Mouse (Mus musculus) lung, postnatal 0 days (tissue): Measurements from ENCODE around the gene Ak6. TPM values are rescaled to one million over a fixed set of nuclear protein-coding genes. Genes with fewer than 3 reads are reported as not detected.
A peak's percentile ranks its signal among the peaks of the same experiment; 100 is the strongest.

Source experiments
- ATAC-seq: fragments of 200-750 bp; cut with Nextera tagmentation; 2 replicates; pipeline ENCODE4 v1.8.0; 2017; ENCODE audit warnings: moderate library complexity
- DNase-seq: peaks from one replicate; pipeline ENCODE4 v3.0.0-alpha.2; 2016; ENCODE audit warnings: low spot score
- H3K27ac ChIP-seq: fragments of 300-500 bp; sonication (generic); 2 replicates; pipeline ENCODE4 v1.5.1; 2014; ENCODE audit warnings: antibody characterized with exemption, mild to moderate bottlenecking, low read length, mixed read lengths
- H3K27me3 ChIP-seq: fragments of 300-500 bp; sonication (generic); replicated peaks from 2 replicates; pipeline ENCODE4 v1.6.1; 2014; ENCODE audit warnings: low read length, mixed read lengths; ENCODE audit not compliant: insufficient read depth
- H3K36me3 ChIP-seq: fragments of 300-500 bp; sonication (generic); 2 replicates; pipeline ENCODE4 v1.6.1; 2014; ENCODE audit warnings: low read length, mixed read lengths; ENCODE audit not compliant: insufficient read depth
- H3K4me1 ChIP-seq: fragments of 300-500 bp; sonication (generic); 2 replicates; pipeline ENCODE4 v1.6.1; 2014; ENCODE audit warnings: antibody characterized with exemption, low read depth, low read length, mixed read lengths; ENCODE audit not compliant: insufficient read depth
- H3K4me2 ChIP-seq: fragments of 300-500 bp; sonication (generic); replicated peaks from 2 replicates; pipeline ENCODE4 v1.6.1; 2014; ENCODE audit warnings: low read depth, mild to moderate bottlenecking, low read length, moderate library complexity, mixed read lengths
- H3K4me3 ChIP-seq: fragments of 300-500 bp; sonication (generic); 2 replicates; pipeline ENCODE4 v1.5.1; 2014; ENCODE audit warnings: low read depth, low read length
- H3K9ac ChIP-seq: fragments of 300-500 bp; sonication (generic); replicated peaks from 2 replicates; pipeline ENCODE4 v1.6.1; 2014; ENCODE audit warnings: low read depth, mild to moderate bottlenecking
- H3K9me3 ChIP-seq: fragments of 300-500 bp; sonication (generic); 2 replicates; pipeline ENCODE4 v1.6.1; 2016; ENCODE audit warnings: low read length, mixed read lengths
- CTCF ChIP-seq: IDR thresholded peaks from 2 replicates; pipeline ENCODE4 v1.5.1; 2016; ENCODE audit warnings: antibody characterized with exemption, mild to moderate bottlenecking
- EP300 ChIP-seq: IDR thresholded peaks from 2 replicates; pipeline ENCODE4 v1.6.1; 2016; ENCODE audit warnings: antibody characterized with exemption, mild to moderate bottlenecking, control low read depth
- WGBS: fragments of 180-500 bp; shearing (Covaris S2); extraction: QIAGEN DNeasy Blood & Tissue Kit; methylation state at CpG from one replicate; pipeline ENCODE4 v1.1.7; 2014; 5-methylcytosine and 5-hydroxymethylcytosine counted together
- polyA plus RNA-seq: library from polyadenylated mRNA; unstranded; fragments of >200 nt; fragmentation: Nextera tagmentation; extraction: Ambion mirVana; gene quantifications from 2 replicates; pipeline ENCODE4 v1.2.1, GENCODE M21; 2015

Ak6 gene
- polyA plus RNA-seq, 1 experiment from 2014 or later = 136 TPM

DNA sequence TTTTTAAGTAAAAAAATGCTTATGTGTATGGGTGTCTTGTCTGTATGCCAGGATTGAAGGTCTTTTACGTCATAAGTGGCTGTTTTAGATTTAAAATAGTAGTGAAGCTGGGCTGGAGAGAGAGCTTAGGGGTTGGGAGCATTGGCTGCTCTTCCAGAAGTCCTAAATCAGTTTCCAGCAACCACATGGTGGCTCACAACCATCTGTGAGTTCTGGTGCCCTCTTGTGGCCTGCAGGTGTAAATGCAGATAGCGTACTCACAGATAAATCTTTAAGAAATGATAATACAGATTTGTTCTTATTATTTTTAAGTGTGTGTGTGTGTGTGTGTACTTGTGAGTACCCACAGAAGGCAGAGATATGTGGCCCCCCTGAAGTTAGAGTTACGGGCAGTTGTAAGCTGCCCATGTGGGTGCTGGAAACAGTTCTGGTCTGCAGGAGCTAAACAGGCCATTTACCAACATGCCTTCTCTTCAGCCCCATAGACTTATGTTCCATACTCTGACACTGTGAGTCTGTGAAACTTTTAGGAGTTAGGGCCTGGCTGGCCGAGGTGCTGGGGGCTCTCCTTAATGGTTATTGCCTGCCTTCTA is 9.2 kb downstream of the Ak6 start:
- no peaks in the 10 kb centered on the region for H3K27me3 ChIP-seq
- no peak overlapping the region for H3K4me2 ChIP-seq
- 37% methylated on average over 4 of the region's 4 CpGs for WGBS
- TF ChIP-seq EP300 (no peak), CTCF (peak; percentile 96)
- no peak overlapping the region for H3K4me3 ChIP-seq
- H3K27ac ChIP-seq = no peak overlapping the region
- peak; percentile 80 for DNase-seq
- ATAC-seq = 0 out of 2 replicates have a peak, but pooled peaks have one; percentile 25
- no peaks in the 10 kb centered on the region for H3K9me3 ChIP-seq
- no peak overlapping the region for H3K9ac ChIP-seq
- H3K4me1 ChIP-seq = no peaks in the 10 kb centered on the region
- no peaks in the 10 kb centered on the region for H3K36me3 ChIP-seq

- under 1% methylated on average over 44 of the region's 44 CpGs for WGBS
- H3K4me3 ChIP-seq = peak within 1 kb of the TSS; percentile 69
- peaks cover 5% of the 10 kb centered on the region; the same call in 1 of the 2 replicates for H3K4me1 ChIP-seq
- ATAC-seq = peak; percentile 71
- 0 out of 2 replicates have a peak, but pooled peaks have one; percentile 10 for TF ChIP-seq CTCF
- no peak for TF ChIP-seq EP300
- no peaks in the 10 kb centered on the region for H3K9me3 ChIP-seq
- no peaks in the 10 kb centered on the region for H3K36me3 ChIP-seq
- peak within 1 kb of the TSS; percentile 54 for H3K9ac ChIP-seq
- peak within 1 kb of the TSS; percentile 81 for H3K27ac ChIP-seq
- H3K27me3 ChIP-seq = no peaks in the 10 kb centered on the region
- DNase-seq = peak; percentile 50
- peak within 1 kb of the TSS; percentile 71 for H3K4me2 ChIP-seq
Measured at GRCm38 (mm10) chr13:100669291-100670022, 18.7 kb downstream of the Ak6 start, which contains the start of gene Ccdc125. Gene Ccdc125, plus strand, starts transcription at chr13:100669717.

DNA sequence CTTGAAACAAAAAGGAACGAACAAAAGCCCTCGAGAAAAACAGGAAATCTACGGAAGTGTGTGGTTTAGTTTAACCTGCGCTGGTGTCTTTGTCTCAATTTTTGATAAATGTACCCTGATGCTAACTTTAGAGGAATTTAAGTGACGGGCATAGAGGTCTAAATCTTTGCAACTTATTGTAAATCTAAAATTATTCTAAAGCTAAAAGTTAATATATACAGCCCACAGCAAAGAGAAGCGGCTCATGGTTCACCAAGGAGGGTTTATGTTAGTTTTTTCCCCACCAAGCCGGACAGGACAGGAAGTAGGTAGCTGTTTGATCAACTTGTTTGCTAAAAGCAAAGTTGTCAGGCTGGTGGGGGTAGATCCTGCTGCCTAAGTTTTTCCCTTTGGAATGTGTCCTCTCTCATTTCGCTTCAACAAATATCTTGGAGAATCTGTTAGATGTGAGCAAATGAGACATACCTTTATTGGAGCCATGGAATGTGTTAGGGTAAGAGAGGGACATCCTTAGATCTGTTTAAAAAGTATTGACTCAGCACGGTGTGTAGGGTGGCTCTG is 19.5 kb downstream of the Ak6 start:
- 21% methylated on average over 9 of the region's 9 CpGs for WGBS
- Histone ChIP-seq H3K27ac (peak overlapping the region; percentile 81; the same call in 1 of the 2 replicates), H3K9ac (peak overlapping the region; percentile 54; the same call in 1 of the 2 replicates), H3K4me1 (peaks cover 5% of the 10 kb centered on the region; the same call in 1 of the 2 replicates), H3K4me3 (peak overlapping the region; percentile 69), H3K9me3 (no peaks in the 10 kb centered on the region), H3K36me3 (no peaks in the 10 kb centered on the region), H3K4me2 (peak overlapping the region; percentile 71), H3K27me3 (no peaks in the 10 kb centered on the region)
- DNase-seq (peak; percentile 40), ATAC-seq (no peak)
- no peak for TF ChIP-seq CTCF
- no peak for TF ChIP-seq EP300

GRCm38 (mm10) chr13:100675936-100676635 is 25.3 kb downstream of the Ak6 start:
- Histone ChIP-seq H3K4me3 (no peak overlapping the region), H3K27me3 (no peaks in the 10 kb centered on the region), H3K9me3 (no peaks in the 10 kb centered on the region), H3K27ac (0 out of 2 replicates have a peak overlapping the region, but pooled peaks have one; percentile 14), H3K4me1 (0 out of 2 replicates have a peak, but pooled peaks cover under 1% of the 10 kb centered on the region), H3K9ac (no peak overlapping the region), H3K36me3 (no peaks in the 10 kb centered on the region), H3K4me2 (no peak overlapping the region)
- peak; percentile 59; the same call in 1 of the 2 replicates for ATAC-seq
- TF ChIP-seq EP300 = no peak
- TF ChIP-seq CTCF = no peak
- peak; percentile 36 for DNase-seq
- WGBS = 62% methylated on average over 15 of the region's 15 CpGs

GRCm38 (mm10) chr13:100681615-100682014 is 30.8 kb downstream of the Ak6 start:
- ATAC-seq = no peak
- DNase-seq = no peak
- Histone ChIP-seq H3K27ac (no peak overlapping the region), H3K4me3 (no peak overlapping the region), H3K9ac (no peak overlapping the region), H3K27me3 (no peaks in the 10 kb centered on the region), H3K9me3 (no peaks in the 10 kb centered on the region), H3K4me1 (no peaks in the 10 kb centered on the region), H3K4me2 (no peak overlapping the region), H3K36me3 (no peaks in the 10 kb centered on the region)
- TF ChIP-seq CTCF (no peak), EP300 (no peak)
- 84% methylated on average over 8 of the region's 8 CpGs for WGBS
